Mouse (Mus musculus) frontal cortex, postnatal 10 days (tissue): ENCODE measurements at regions not wholly inside any gene's neighbourhood (a gene's known extent, or its start where the extent isn't known, plus 50 kb on each side); places are given as distances from the start of the nearest gene placed in this dataset.
"Not testable (repeated sequence)": the region's sequence is repeated elsewhere in the genome, so short reads cannot be mapped to it uniquely, and the experiment has no call there.

Experiments
- DNase-seq, 2 experiments: peaks; one replicate each; pipeline ENCODE4 v3.0.0; 2022; ENCODE audit warnings: low spot score in 2 of 2, mixed read lengths in 1 of 2

DNA sequence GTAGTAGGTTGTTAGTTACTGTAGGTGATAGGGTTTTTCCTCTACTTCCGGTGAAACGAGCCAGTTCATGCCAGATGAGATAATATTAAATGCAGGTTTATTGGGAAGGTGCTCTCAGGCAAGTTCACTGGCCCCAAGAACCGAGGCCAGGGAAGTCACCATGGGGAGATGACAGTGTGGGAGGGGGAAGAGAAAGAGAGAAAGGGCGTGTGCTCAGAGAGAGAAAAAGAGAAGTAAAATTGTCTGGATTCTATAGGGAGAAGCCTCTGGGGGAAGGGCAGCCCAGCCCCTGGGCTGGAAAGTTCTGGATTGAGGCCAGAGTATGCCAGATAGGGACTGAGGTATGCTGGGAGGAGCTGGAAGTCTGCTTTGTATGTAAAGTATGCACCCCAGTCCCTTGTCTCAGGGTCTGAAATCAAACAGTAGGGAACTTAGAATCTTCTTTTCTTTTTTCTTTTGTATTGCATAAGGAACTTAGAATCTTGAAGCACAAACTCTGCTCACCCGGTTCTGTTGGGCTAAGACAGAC is 292.9 kb upstream of the Arglu1 start:
- no peak for DNase-seq

DNA sequence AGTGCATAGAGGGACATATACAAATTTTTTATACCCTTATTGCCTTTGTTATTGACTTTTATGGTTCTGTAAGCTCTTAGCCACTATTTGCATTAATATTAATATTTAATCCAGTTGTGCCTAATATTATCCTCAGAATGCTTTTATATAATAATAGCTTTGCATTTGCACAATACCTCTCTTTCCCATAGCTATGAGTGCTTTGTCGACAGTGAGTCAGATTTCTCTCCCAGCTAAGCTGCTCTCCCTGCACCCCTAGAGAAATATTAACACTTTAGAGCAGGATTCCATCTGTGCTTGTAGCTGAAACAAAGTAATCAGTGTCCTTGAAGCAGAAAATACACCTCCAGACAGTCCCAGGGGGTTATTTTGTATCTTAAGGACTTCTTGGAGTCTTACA is 288.6 kb upstream of the Arglu1 start:
- no peak for DNase-seq

DNA sequence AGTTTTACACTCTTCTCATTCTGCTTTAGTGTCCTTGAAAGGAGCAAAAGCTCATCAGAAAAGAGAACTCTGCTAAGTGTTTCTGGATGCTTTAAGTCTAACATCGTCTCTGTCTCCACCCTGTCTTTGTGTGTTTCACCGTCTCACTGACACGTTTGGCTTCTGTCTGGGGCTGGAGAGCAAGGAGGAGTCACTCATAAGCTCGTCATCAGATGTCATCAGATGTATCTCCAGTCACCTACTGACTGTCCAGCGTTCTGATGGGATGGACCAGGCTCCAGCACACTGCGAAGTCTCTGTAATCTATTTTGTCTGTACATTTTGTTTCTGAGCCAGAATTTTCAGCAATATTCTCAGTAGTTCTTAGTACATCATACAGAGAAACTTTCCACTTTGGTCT is 283.4 kb upstream of the Arglu1 start:
- DNase-seq = no peak

DNA sequence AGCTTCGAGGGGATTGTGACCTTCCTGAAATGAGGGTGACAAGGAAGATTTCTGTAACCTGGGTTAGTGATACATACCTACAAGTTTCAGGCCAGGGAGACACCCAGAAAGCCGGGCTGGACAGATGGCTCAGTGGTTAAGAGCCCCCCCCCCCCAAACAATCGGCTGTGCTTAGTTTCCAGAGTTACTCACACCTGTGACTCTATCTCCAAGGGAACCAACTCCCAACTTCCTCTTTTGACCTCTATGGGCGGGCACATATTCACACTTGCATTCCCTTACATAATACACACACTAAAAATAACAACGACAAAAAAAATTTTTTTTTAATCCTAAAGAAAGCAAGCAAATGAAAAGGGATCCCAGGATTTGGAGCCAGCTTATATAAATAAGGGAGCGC is 283.0 kb upstream of the Arglu1 start:
- DNase-seq = no peak

DNA sequence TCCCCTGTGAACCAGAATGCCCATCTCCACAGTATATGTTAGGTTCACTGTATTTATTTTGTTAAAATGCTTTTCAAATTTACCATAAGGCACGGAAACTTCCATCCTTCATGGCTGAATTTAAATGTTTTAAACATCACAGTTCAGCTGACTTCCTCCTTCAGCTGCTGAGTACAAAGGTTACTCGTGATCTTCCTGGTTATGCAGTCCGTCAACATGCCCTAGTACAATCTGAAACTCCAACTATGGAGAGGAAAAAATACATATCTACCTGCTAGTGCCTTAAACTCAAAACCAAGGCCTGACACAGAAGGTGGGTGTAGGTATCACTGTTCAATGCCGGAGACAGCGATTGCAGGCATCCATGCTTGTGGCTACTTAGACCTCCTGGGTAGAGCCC is 280.5 kb upstream of the Arglu1 start:
- DNase-seq = no peak

DNA sequence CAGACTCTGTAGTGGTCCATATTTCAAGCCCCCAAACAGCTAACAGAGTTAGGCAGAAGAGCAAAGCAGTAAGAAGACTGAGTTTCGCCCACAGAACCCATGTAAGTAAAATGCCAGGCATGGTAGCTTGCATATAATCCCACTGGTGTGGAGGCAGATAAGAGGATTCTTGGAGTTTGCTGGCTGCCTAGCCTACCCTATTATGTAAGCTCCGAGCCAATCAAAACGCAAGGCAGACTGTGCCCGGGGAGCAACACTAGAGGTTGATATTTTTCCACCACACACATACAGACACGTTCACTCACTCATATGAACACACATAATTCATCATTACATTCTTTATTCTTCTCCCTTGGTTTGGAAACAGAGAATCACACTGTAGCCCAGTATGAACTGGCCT is 280.0 kb upstream of the Arglu1 start:
- DNase-seq = no peak

DNA sequence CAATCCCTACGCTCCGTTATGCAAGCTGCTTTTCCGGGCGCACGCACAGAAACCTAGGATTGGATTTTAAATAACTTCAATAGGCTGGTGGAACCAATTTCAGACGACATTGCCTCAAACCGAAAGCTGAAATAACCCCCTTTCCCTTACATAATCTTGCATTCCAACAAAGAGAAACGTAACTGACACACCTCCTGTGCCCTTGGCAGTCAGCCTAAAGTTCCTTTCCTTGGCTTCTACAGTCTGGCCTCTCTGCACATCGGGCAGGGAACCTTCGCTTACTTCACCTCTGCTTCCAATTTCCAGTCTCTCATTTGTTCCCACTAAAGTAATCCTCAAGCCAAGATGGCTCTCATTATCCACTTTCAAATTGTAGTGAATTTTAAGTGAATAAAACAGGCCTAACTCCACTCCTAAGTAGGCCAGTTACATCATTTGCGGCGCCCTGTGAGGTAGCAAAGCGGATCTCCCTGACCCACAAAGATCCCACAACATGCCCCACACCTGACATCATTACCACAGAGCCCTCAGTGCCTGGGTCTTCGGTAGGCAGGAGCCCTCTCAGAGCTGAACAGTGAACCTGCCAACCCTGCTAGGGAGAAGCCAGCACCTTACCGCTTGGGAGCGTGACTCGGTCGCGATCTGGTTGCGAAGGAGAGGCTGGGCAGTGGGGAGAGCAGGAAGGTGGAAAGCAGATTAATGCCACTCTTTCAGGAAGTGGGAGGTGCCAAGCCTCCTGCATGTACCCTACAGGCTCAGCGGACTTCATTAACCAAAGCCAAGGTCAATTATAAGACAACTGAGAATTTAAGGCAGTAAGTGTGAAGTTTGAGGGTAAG is 279.0 kb upstream of the Arglu1 start:
- DNase-seq = no peak

DNA sequence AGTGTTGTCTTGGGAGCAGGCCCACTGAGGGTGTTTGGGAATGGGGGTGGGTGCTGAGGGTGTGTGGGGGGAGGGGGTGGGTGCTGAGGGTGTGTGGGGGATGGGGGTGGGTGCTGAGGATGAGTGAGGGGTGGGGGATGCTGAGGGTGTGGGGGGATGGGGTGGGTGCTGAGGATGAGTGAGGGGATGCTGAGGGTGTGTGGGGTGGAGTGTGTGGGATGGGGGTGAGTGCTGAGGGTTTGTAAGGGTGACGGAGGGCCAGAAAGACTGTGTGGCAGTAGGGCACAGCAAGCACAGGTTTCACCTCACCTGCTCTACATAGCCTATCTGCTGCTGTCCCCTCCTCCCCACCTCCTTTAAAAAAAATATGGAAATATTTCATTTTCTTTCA is 276.3 kb upstream of the Arglu1 start:
- no peak for DNase-seq

DNA sequence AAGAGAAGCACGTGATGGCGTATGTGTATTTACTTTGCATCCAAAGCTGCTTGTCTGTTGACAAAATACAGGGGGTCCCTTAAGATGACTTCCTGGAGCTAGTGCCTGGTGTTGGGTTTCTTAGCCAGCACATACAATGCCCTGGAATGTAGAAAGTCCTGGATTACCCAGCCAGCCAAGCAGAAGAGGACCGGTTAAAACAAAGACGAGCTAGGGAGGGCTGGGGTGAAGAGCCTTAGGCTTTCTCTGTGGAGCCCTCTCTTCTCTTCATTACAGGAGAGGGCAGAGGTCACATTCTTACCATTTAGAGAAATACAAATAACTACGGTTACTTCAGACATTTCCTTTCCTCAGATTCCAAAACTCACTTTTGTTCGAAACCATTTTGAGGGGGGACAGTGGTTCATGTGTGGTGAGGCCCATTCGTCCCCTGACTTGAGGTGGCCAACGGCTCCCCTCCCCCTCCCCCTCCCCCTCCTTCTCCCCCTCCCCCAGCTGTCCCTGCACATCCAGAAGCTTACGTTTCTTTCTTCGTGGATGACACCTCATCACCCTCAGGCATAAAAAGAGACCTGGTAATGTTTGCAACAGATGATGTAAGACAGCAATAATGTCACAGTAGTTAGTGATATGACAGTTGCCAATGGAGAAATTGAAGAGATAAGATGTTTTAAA is 275.8 kb upstream of the Arglu1 start:
- no peak for DNase-seq

DNA sequence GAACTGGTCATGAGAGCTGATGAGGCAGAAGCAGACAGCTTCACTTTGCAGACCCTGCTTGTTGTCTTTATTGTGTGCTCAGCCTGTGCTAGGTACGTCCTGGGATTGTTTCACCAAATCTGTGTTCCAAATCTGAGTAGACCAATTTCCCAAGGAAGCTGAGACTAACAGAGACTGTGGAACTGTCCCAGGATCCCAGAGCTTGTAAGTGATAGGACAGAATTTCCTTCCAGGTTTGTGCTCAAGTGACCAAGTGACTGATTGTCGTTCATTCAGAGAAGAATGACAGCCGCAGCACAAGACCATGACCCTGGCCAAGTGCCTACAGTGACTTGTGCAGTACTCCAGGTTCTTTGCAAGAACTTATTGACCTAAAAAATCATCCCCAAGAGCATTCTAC is 269.9 kb upstream of the Arglu1 start:
- DNase-seq = no peak

DNA sequence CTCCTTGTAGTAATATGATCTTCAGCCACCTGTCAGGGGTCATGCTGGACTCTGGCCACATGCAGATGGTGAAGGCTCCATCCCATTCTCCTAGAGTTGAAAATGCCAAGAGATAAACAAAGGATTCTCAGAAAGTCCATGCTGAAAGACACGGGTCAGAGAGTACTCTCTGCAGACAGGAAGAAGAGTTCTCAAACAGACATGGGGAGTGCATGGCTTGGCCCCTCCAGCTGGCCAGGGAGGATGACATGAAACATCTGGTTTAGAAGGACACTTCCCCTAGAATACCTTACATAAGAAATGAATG is 269.4 kb upstream of the Arglu1 start:
- no peak for DNase-seq

DNA sequence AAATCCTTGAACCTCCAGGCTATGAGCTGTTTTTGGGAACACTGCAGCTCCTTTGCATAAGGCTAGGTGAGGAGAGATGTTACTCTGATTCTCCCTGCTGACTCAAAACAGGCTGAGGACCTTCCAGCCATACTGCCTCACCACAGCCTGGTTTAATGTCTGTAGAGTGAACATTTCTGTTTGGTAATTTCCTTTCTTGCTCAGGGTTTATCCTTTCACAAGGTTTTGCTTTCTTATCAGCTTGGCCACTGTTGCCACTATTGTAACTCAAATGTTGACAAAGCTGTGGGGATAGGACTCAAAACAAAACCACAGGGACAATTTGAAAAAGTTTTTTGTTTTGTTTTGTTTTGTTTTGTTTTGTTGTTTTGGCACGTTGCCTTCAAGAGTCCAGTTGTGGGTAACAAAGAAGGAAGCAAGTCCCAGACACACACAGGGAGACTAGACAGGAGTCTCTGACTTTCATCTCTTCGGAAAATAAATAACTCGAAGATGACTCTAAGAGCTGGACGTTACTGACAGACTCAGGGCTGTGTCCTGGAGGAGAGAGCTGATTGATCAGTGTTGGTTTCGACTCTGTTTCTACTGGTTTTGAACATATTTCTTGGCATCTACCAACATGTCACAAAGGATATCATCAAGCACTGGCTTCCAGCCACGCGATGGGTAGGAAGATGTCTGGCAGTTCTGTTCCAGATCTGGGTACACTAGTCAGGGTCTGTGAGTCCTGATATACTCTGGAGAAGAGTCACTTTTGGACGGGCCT is 268.9 kb upstream of the Arglu1 start:
- DNase-seq = no peak

DNA sequence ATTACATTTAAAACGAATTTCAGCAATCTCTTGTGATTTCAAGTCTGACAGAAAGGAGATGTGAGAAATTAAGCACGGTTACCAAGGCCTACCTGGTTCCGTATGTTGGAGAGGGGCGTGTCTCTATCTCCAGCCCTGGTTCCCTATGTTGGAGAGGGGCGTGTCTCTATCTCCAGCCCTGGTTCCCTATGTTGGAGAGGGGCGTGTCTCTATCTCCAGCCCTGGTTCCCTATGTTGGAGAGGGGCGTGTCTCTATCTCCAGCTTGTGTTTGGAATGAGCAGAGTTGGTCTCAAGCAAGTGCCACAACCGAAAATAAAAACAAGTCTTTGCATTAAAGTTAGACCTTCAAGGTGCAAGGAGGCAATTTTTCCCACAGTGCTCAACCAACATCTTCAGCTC is 267.8 kb upstream of the Arglu1 start:
- not testable (repeated sequence) for DNase-seq

DNA sequence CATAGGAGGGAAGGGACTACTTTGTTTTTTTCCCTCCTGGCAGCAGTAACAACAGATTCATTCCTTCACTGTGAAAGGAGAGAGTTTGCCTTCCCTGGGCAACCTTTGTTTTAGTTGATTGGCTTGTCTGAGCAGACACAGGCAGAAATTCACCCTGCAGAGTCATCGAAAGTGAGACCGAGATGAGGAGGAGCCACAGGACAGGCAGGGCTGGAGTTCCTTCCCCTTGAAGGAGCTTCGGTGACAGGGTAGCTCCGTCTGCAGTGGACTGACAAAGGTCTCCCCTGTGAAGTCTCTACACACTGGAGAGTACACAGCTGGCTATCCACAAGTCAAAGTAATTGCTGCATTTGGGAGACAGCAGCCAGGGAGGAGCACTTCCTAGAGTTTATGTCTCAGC is 261.9 kb upstream of the Arglu1 start:
- no peak for DNase-seq

DNA sequence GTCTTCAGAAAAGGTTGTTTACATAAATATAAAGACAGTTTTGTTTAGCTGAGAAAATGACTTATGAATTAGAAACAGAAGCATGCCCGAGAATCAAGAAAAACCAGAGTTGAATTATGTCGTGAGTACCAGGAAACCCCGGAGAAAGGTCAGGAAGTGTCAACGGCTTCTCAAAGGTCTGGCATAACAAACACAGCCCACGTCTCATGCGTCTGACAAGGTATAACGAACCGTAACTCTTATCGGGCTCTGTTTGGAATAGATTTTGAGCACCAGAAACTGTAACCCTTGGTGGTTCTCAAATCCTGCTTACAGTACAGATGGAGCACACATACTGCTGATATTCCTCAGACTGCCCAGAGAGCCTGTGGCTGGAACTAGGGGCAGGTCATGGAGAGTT is 260.9 kb upstream of the Arglu1 start:
- DNase-seq = no peak

DNA sequence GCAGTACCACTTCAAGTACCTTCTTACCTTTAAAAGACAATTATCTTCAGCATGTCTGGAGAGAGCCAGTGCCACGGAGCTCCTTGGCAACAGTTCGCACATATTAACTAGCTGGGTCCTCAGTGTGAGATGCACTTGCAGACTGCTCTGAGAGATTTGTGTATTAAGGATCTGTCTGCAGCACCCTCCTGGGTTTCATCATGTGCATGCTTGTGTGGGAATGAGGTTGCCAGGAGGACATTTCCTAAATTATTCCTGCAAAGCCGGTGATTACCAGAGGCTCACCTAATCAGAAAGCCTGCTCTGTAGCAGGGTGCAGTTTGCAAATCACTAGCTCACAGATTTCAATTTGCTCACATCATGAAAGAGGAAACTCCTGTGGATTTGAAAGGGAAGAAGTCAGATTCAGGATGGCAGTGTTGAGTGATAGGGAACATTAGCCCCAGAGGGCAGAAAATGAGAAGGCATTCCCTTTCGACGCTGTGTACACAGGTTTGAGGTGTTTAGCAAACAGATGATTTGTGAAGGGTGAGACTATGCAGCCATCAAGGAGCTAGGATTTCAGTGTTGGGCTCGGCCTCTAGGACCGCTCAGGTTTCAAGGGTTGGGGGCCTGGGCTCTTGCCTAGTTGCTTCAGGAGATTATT is 257.3 kb upstream of the Arglu1 start:
- no peak for DNase-seq

DNA sequence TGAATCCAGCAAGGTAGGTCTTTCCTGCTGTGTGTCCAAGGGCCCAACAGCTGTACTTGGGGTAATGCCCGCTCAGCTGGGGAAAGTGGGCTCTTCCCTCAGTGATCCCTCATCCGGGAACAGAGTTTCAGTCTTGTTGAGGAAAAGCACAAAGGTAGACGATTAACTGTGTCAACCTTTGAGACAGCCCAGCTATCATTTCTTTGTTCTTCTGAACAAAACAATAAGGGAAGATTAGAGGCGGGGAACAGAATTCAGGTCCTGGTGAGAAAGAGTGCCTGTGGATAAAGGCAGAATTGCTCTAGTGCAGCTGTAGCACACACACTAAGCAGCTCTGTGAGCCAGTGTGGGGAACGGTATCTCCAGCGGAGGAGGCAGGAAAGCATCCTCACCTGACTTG is 252.7 kb upstream of the Arglu1 start:
- DNase-seq = no peak

DNA sequence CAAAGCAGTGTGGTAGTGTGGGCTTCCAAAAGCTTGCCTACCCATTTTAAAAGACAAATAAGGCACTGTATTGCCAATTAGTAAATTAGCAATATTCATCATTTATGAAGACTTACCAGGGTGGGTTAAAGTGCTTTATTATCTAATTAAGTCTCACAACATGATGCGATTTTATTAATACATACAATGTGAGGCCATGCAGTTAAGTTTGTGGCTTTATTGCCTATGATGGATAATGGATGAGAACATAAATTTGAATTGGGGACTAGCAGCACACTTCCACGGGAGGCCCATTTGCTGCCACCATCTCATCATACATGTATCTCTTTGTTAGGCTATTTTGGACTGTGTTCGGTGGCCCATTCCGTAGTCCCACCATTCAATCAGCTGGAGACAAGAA is 250.6 kb upstream of the Arglu1 start:
- DNase-seq = no peak

DNA sequence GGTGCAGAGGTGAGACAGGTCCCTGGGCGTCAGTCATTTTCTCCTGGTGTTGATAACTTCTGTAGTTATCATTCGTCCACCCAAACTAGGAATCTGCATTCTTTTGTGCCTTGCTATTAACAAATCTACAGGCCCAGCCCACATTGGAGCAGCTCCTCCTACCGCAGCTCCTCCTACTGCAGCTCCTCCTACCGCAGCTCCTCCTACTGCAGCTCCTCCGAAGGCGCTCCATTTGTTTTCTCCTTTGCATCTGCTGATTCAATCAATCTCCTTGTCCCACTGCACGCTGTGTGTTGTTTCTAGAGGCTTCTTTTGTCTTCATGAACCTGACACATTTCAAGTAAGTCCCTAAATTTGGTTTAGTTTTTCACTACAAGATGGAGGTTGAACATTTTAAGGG is 248.2 kb upstream of the Arglu1 start:
- DNase-seq = no peak

DNA sequence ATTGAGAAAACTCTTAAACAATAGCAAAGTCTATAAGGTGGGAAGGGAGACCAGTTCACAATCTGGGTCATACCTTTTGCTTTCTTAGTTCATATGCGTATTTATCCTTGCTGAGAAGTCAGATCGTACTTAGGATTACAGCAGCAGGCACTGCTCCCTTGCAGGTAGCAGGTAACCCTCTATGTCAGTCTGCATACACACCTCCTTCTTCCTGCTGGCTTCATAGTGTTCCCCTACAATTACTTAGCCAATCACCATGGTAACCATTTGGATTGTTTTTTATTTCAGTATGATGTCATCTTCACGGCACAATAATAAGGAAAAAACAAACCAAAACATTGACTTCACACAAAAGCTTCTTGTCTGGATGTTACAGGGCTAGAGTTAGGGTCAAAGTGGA is 242.1 kb upstream of the Arglu1 start:
- no peak for DNase-seq

DNA sequence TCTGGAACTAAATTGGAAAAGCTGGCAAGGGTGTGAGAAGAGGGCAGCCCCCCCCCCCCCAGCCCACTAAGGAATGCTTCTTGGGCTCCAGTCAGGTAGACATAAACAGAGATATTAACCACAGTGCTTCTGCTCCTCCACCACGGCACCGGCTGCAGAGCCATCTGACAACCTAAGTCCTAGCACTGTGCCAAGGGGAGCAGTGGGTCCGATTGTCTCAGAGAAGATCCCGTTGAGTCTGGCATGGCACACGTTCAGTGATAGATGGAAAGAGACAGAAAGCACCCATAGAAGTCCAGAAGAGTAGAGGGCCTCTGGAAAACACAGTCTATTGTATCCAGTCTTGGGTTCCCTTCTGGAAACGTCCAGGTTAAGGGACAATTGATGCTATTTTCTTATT is 241.4 kb upstream of the Arglu1 start:
- no peak for DNase-seq
